Mouse (Mus musculus) myocyte (in vitro differentiated cells): ENCODE measurements around the gene Syne2. TPM values are rescaled to one million over a fixed set of nuclear protein-coding genes. Genes with fewer than 3 reads are reported as not detected.

ENCODE experiments used
- H3K27me3 ChIP-seq: one replicate; pipeline ENCODE4 v1.6.1; 2011; ENCODE audit not compliant: control insufficient read depth, insufficient read depth, insufficient read length
- H3K36me3 ChIP-seq: one replicate; pipeline ENCODE4 v1.6.1; 2011; ENCODE audit not compliant: control insufficient read depth, insufficient read depth
- H3K4me2 ChIP-seq: one replicate; pipeline ENCODE4 v1.6.1; 2011; ENCODE audit warnings: low read depth, control low read depth
- H3K4me3 ChIP-seq: one replicate; pipeline ENCODE4 v1.5.1; 2011; ENCODE audit warnings: mild to moderate bottlenecking, control low read depth, moderate library complexity
- H3K79me2 ChIP-seq: one replicate; pipeline ENCODE4 v1.6.1; 2011; ENCODE audit not compliant: control insufficient read depth, insufficient read depth
- H3ac ChIP-seq: one replicate; pipeline ENCODE4 v1.6.1; 2011; ENCODE audit not compliant: control insufficient read depth, insufficient read length
- CEBPB ChIP-seq: IDR thresholded peaks from 2 replicates; pipeline ENCODE4 v1.6.1; 2011; ENCODE audit warnings: mild to moderate bottlenecking, moderate library complexity; ENCODE audit not compliant: poor library complexity, insufficient read depth, severe bottlenecking
- E2F4 ChIP-seq: IDR thresholded peaks from one replicate; pipeline ENCODE4 v1.6.1; 2011; ENCODE audit warnings: mild to moderate bottlenecking, control low read depth, moderate library complexity; ENCODE audit not compliant: insufficient read depth
- MAX ChIP-seq: IDR thresholded peaks from one replicate; pipeline ENCODE4 v1.6.1; 2011; ENCODE audit warnings: low read depth, mild to moderate bottlenecking, control low read depth
- MYOD1 ChIP-seq, 3 experiments: IDR thresholded peaks; one replicate each; pipeline ENCODE4 v1.6.1; 2011; ENCODE audit warnings: control low read depth in 2 of 3, low read depth in 2 of 3, mild to moderate bottlenecking in 2 of 3, moderate library complexity in 1 of 3; ENCODE audit not compliant: insufficient read length in 2 of 3, control insufficient read depth in 1 of 3
- MYOG ChIP-seq, 3 experiments: IDR thresholded peaks; one replicate each; pipeline ENCODE4 v1.6.1; 2011; ENCODE audit warnings: control low read depth in 2 of 3, low read depth in 2 of 3, mild to moderate bottlenecking in 2 of 3; ENCODE audit not compliant: insufficient read length in 2 of 3, control insufficient read depth in 1 of 3, insufficient read depth in 1 of 3
- POLR2A ChIP-seq: IDR thresholded peaks from one replicate; pipeline ENCODE4 v1.6.1; 2011; ENCODE audit warnings: low read depth, mild to moderate bottlenecking, control low read depth, moderate library complexity; ENCODE audit not compliant: insufficient read length
- POLR2AphosphoS2 ChIP-seq: IDR thresholded peaks from one replicate; pipeline ENCODE4 v1.6.1; 2011; ENCODE audit warnings: low read depth, control low read depth; ENCODE audit not compliant: insufficient read length
- REST ChIP-seq: IDR thresholded peaks from one replicate; pipeline ENCODE4 v1.6.1; 2011; ENCODE audit warnings: mild to moderate bottlenecking, control low read depth, moderate library complexity; ENCODE audit not compliant: insufficient read depth, insufficient read length
- SRF ChIP-seq: IDR thresholded peaks from one replicate; pipeline ENCODE4 v1.6.1; 2011; ENCODE audit warnings: low read depth; ENCODE audit not compliant: control insufficient read depth, insufficient read length
- TCF12 ChIP-seq: IDR thresholded peaks from one replicate; pipeline ENCODE4 v1.6.1; 2011; ENCODE audit warnings: mild to moderate bottlenecking, control low read depth; ENCODE audit not compliant: poor library complexity, insufficient read depth, severe bottlenecking
- TCF3 ChIP-seq: IDR thresholded peaks from one replicate; pipeline ENCODE4 v1.6.1; 2011; ENCODE audit warnings: low read depth, control low read depth; ENCODE audit not compliant: insufficient read length
- USF1 ChIP-seq: IDR thresholded peaks from one replicate; pipeline ENCODE4 v1.6.1; 2011; ENCODE audit warnings: low read depth, mild to moderate bottlenecking, control low read depth, moderate library complexity
- polyA plus RNA-seq: library from polyadenylated mRNA; unstranded; fragments of >200 nt; fragmentation: generic; extraction: Trizol; gene quantifications from one replicate; pipeline ENCODE4 v1.2.1, GENCODE M21; 2012; ENCODE audit warnings: missing spikeins

The Syne2 gene
- polyA plus RNA-seq, 1 experiment: 3.7 TPM

DNA sequence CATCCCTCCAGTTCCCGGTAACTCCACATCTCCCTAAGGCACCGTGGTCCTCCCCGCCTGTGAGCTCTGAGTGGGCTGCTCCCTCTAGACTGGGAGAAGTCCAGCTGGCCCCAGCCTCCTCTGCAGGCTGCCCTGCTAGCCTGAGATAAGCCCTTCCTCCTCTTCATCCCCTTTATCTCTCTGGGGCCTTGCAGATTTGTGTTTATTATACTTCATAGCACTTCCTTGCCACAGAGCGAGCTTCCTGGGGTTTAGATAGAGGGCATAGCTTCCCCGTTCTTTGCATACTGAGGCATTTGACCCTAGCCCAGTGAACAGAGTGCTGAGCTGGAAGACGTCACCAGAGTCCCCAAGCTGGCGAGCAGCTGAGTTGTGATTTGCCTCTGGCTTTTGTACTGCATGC lies 37.1 kb downstream of the Syne2 start:
- no peaks in the 10 kb centered on the region for H3K79me2 ChIP-seq
- H3K27me3 ChIP-seq: no peaks in the 10 kb centered on the region
- no peak overlapping the region for H3ac ChIP-seq
- no peaks in the 10 kb centered on the region for H3K36me3 ChIP-seq
- no peak overlapping the region for H3K4me2 ChIP-seq
- H3K4me3 ChIP-seq: no peak overlapping the region
- no peak for TF ChIP-seq POLR2AphosphoS2
- TF ChIP-seq TCF12: no peak
- TF ChIP-seq TCF3: no peak
- no peak for TF ChIP-seq POLR2A
- TF ChIP-seq E2F4: no peak
- TF ChIP-seq USF1: no peak
- no peak for TF ChIP-seq REST
- TF ChIP-seq MAX: no peak
- TF ChIP-seq CEBPB: no peak
- no peak for TF ChIP-seq SRF
- no peak for TF ChIP-seq MYOG (IDR thresholded peaks at IDR 0.05; ENCODE audit: control insufficient read depth in 1 of 3, insufficient read depth in 1 of 3, insufficient read length in 2 of 3, low read depth in 2 of 3)
- TF ChIP-seq MYOD1 (IDR thresholded peaks at IDR 0.05; ENCODE audit: control insufficient read depth in 1 of 3, insufficient read length in 2 of 3, low read depth in 2 of 3): no peak

DNA sequence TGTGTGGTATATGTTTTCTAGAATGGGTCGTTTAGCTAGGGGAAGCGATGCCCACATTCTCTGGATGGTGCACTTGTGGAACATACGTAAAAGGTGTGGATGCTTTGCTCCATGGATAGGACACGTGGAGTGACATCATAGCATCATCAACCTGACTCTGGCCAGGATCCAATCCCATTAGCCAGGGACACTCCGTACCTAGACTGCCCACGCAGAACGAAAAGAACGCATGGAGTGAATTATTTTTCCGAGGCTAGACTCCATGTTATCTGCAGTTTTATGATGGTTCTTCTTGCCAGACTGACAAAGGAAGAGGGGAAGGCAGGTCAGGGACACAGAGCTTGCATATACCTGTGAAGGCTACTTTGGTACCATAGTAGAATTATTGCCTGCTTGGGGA lies 37.7 kb downstream of the Syne2 start:
- no peaks in the 10 kb centered on the region for H3K79me2 ChIP-seq
- H3K36me3 ChIP-seq: no peaks in the 10 kb centered on the region
- TF ChIP-seq TCF12 (no peak), MAX (no peak), MYOG (IDR thresholded peaks at IDR 0.05; ENCODE audit: control insufficient read depth in 1 of 3, insufficient read depth in 1 of 3, insufficient read length in 2 of 3, low read depth in 2 of 3) (no peak), MYOD1 (IDR thresholded peaks at IDR 0.05; ENCODE audit: control insufficient read depth in 1 of 3, insufficient read length in 2 of 3, low read depth in 2 of 3) (no peak), SRF (no peak), REST (no peak), TCF3 (no peak), USF1 (no peak), E2F4 (no peak), POLR2A (no peak)
- H3K4me3 ChIP-seq: no peak overlapping the region
- H3K27me3 ChIP-seq: no peaks in the 10 kb centered on the region
- no peak overlapping the region for H3K4me2 ChIP-seq
- H3ac ChIP-seq: no peak overlapping the region

DNA sequence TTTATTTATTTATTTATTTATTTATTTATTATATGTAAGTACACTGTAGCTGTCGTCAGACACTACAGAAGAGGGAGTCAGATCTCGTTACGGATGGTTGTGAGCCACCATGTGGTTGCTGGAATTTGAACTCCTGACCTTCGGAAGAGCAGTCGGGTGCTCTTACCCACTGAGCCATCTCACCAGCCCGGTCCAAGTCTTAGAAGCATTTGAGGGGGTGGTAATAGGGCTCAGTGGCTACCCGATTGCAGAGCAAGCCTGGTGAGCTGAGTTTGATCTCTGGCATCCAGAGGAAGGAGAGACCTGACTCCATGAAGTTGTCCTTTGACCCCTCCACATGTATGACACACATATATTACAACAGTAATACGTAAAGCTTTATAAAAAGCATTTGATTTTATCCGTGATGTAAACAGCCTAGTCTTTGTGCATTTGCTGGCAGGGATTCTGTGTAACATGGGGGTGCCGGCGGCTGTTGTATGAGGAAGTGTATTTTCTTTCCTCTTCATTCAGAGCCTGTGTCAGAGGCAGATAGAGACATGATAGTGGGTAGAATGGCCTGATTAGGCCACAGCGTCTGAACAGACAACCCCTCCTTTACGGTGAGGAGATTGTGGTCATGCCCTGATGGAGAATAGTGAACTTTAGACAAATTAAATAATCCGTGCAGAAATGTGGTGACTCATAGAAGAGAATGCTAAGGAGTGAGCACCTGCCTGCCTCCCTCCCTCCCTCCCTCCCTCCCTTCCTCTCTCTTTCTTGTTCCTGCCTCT lies 38.3 kb downstream of the Syne2 start:
- no peak for TF ChIP-seq CEBPB
- no peak for TF ChIP-seq POLR2AphosphoS2
- no peak for TF ChIP-seq SRF
- TF ChIP-seq POLR2A: no peak
- no peak for TF ChIP-seq MAX
- TF ChIP-seq MYOG (IDR thresholded peaks at IDR 0.05; ENCODE audit: control insufficient read depth in 1 of 3, insufficient read depth in 1 of 3, insufficient read length in 2 of 3, low read depth in 2 of 3): no peak
- TF ChIP-seq USF1: no peak
- no peak for TF ChIP-seq MYOD1 (IDR thresholded peaks at IDR 0.05; ENCODE audit: control insufficient read depth in 1 of 3, insufficient read length in 2 of 3, low read depth in 2 of 3)
- no peak for TF ChIP-seq TCF12
- H3K27me3 ChIP-seq: no peaks in the 10 kb centered on the region
- no peak overlapping the region for H3ac ChIP-seq
- H3K4me2 ChIP-seq: no peak overlapping the region
- H3K4me3 ChIP-seq: no peak overlapping the region
- H3K36me3 ChIP-seq: no peaks in the 10 kb centered on the region
- no peaks in the 10 kb centered on the region for H3K79me2 ChIP-seq

DNA sequence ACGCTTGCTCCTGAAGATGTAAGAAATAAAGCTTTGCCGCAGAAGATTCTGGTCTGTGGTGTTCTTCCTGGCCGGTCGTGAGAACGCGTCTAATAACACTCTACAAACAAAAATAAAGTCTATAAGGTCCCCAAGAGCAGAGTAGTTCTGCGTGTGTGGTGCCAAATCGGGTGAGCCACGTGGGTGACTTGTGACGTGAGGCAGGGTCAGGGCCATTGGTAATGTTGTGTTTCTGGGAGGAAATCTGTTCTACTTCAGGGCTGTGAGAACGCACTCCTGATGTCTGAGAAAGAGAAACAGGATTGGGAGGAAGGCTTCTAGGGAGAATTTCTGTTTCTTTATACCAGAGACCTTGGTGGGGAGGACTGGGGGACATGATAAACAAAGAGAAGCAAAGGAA lies 42.0 kb downstream of the Syne2 start:
- Histone ChIP-seq H3K27me3 (no peaks in the 10 kb centered on the region), H3ac (no peak overlapping the region), H3K4me2 (no peak overlapping the region), H3K4me3 (no peak overlapping the region), H3K79me2 (no peaks in the 10 kb centered on the region), H3K36me3 (no peaks in the 10 kb centered on the region)
- TF ChIP-seq E2F4: no peak

DNA sequence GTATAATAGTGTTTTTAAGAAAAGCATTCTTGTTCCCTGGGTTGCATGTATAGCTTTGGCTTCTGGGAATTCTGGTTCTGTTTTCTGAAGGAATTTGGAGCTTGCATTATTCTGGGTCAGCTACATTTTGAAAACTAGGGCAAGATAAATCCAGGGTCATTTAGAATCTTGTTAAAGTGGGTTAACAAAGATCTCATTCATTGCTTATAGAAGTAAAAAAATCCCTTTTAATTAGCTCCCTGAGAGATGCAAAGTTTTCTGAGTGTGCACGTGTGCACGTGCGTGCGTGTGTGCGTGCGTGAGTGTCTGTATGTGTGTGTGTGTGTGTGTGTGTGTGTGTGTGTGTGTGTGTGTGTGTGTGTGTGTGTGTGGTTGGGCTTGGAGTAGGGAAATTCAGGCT lies 42.9 kb downstream of the Syne2 start:
- H3ac ChIP-seq: no peak overlapping the region
- no peaks in the 10 kb centered on the region for H3K27me3 ChIP-seq
- no peak for TF ChIP-seq REST
- no peak for TF ChIP-seq TCF3
- TF ChIP-seq POLR2AphosphoS2: no peak
- TF ChIP-seq MYOG (IDR thresholded peaks at IDR 0.05; ENCODE audit: control insufficient read depth in 1 of 3, insufficient read depth in 1 of 3, insufficient read length in 2 of 3, low read depth in 2 of 3): no peak
- H3K4me3 ChIP-seq: no peak overlapping the region
- no peaks in the 10 kb centered on the region for H3K36me3 ChIP-seq
- no peak overlapping the region for H3K4me2 ChIP-seq
- H3K79me2 ChIP-seq: no peaks in the 10 kb centered on the region
